Mouse (Mus musculus): ENCODE results near the gene Rps15. TPM values are rescaled to one million over a fixed set of nuclear protein-coding genes. Genes with fewer than 3 reads are reported as not detected.

The Rps15 gene
- total RNA-seq, 4 experiments from 2014 or later = 922 to 1,007 (median 961) TPM

GRCm38 (mm10) chr10:80314494-80315001 is 22.3 kb downstream of the Rps15 start:
- no peak for DNase-seq (ENCODE audit: low spot score in 2 of 2)

GRCm38 (mm10) chr10:80315315-80315714 is 23.1 kb downstream of the Rps15 start:
- DNase-seq (ENCODE audit: low spot score in 2 of 2) = no peak

GRCm38 (mm10) chr10:80316359-80316781 is 24.1 kb downstream of the Rps15 start:
- no peak for DNase-seq (ENCODE audit: low spot score in 2 of 2)

- no peak for DNase-seq (ENCODE audit: low spot score in 2 of 2)
These were observed 24.8 kb downstream of the Rps15 start for GRCm38 (mm10) chr10:80317011-80317410.

- peak; percentile 82 to 90 for DNase-seq (ENCODE audit: low spot score in 2 of 2)
These were observed 28.1 kb downstream of the Rps15 start, which contains the start of gene 2310011J03Rik for GRCm38 (mm10) chr10:80320340-80320760. Gene 2310011J03Rik, minus strand, starts transcription at chr10:80320537.

GRCm38 (mm10) chr10:80321014-80321669 is 28.9 kb downstream of the Rps15 start:
- DNase-seq (ENCODE audit: low spot score in 2 of 2) = no peak

GRCm38 (mm10) chr10:80321670-80322581 is 29.7 kb downstream of the Rps15 start:
- DNase-seq (ENCODE audit: low spot score in 2 of 2) = no peak

GRCm38 (mm10) chr10:80322811-80323211 is 30.6 kb downstream of the Rps15 start:
- no peak for DNase-seq (ENCODE audit: low spot score in 2 of 2)

GRCm38 (mm10) chr10:80323261-80324119 is 31.2 kb downstream of the Rps15 start:
- no peak for DNase-seq (ENCODE audit: low spot score in 2 of 2)

- DNase-seq (ENCODE audit: low spot score in 2 of 2) = no peak
These were observed 32.1 kb downstream of the Rps15 start for GRCm38 (mm10) chr10:80324120-80325037.

GRCm38 (mm10) chr10:80325045-80325444 is 32.8 kb downstream of the Rps15 start:
- DNase-seq (ENCODE audit: low spot score in 2 of 2) = no peak

- peak; percentile 91 to 98 for DNase-seq (ENCODE audit: low spot score in 2 of 2)
These were observed 37.2 kb downstream of the Rps15 start, which contains the start of the genes Pcsk4 and Reep6 for GRCm38 (mm10) chr10:80329273-80330081. Gene Pcsk4, minus strand, starts transcription at chr10:80329498. Gene Reep6, plus strand, starts transcription at chr10:80329953.

- DNase-seq (ENCODE audit: low spot score in 2 of 2) = no peak
These were observed 37.8 kb downstream of the Rps15 start for GRCm38 (mm10) chr10:80330084-80330483.

GRCm38 (mm10) chr10:80330888-80331287 is 38.6 kb downstream of the Rps15 start:
- DNase-seq (ENCODE audit: low spot score in 2 of 2) = no peak

GRCm38 (mm10) chr10:80331636-80332524 is 39.6 kb downstream of the Rps15 start:
- DNase-seq (ENCODE audit: low spot score in 2 of 2) = no peak

GRCm38 (mm10) chr10:80332525-80332989 is 40.3 kb downstream of the Rps15 start:
- DNase-seq (ENCODE audit: low spot score in 2 of 2) = no peak

GRCm38 (mm10) chr10:80336263-80336662 is 44.0 kb downstream of the Rps15 start:
- DNase-seq (ENCODE audit: low spot score in 2 of 2) = no peak

Data from left cerebral cortex, adult 8-10 months (tissue).